Comparison of ENCODE assay signal across 9 mouse cellular contexts in genomic region chr5:113286591-113287520, GRCm38 (mm10). TPM values are rescaled to one million over a fixed set of nuclear protein-coding genes. Genes with fewer than 3 reads are reported as not detected.
A peak's percentile ranks its signal among the peaks of the same experiment; 100 is the strongest.
DNase-seq lines count a peak whose midpoint lies in the region; ATAC-seq and TF ChIP-seq lines count a peak whose summit lies in the region.
"Had no signal": no experiment of that assay in that cellular context is flagged by ENCODE, and none has a peak within 500 bp of the region (broad histone marks: within the 10 kb centered on the region; RNA-seq: fewer than 3 reads in every experiment).

No protein-coding gene starts in this region.

- H3K4me3 ChIP-seq in cerebellum, adult 2 months (replicated peaks; ENCODE audit: insufficient read depth, low read depth, low read length): peak overlapping the region; percentile 39
- peak overlapping the region; percentile 21; the same call in 1 of the 2 replicates for H3K4me3 ChIP-seq in kidney, embryonic 15.5 days (replicated peaks)
- H3K4me3 ChIP-seq: liver, embryonic 15.5 days had no signal

- TF ChIP-seq CTCF in cerebellum, adult 2 months (IDR thresholded peaks at IDR 0.05; ENCODE audit: borderline replicate concordance, insufficient read depth, low read depth, low read length): peak; percentile 80

- H3K9ac ChIP-seq in kidney, embryonic 15.5 days: no peak overlapping the region
- H3K9ac ChIP-seq: liver, embryonic 15.5 days had no signal

- TF ChIP-seq POLR2A in cerebellum, adult 2 months (IDR thresholded peaks at IDR 0.05; ENCODE audit: borderline replicate concordance, insufficient read depth, low read length): no peak

- ATAC-seq in kidney, embryonic 15.5 days (replicated peaks; ENCODE audit: low FRiP score): no peak; the same call in 1 of the 2 replicates
- no peak for ATAC-seq in inflammation-experienced regulatory T-cells, adult 6 months

- no peak overlapping the region for H3K27ac ChIP-seq in cerebellum, adult 2 months (ENCODE audit: insufficient read depth, low read length)
- no peak overlapping the region for H3K27ac ChIP-seq in kidney, embryonic 15.5 days
- H3K27ac ChIP-seq: liver, embryonic 15.5 days had no signal

- 13% methylated on average over 58 of the region's 60 CpGs for WGBS in cerebellum, adult 2 months
- WGBS in kidney, embryonic 15.5 days: 3% methylated on average over 60 of the region's 60 CpGs

- H3K36me3 ChIP-seq in kidney, embryonic 15.5 days: no peaks in the 10 kb centered on the region
- H3K36me3 ChIP-seq: liver, embryonic 15.5 days had no signal

- H3K4me1 ChIP-seq in cerebellum, adult 2 months (ENCODE audit: control insufficient read depth, insufficient read depth, low read length): peaks cover 44% of the 10 kb centered on the region
- H3K4me1 ChIP-seq in kidney, embryonic 15.5 days: peaks cover 4% of the 10 kb centered on the region
- H3K4me1 ChIP-seq: liver, embryonic 15.5 days had no signal

- H3K27me3 ChIP-seq in cerebellum, adult 2 months (ENCODE audit: control insufficient read depth, insufficient read depth, low read length): no peaks in the 10 kb centered on the region
- H3K27me3 ChIP-seq in kidney, embryonic 15.5 days: peaks cover 51% of the 10 kb centered on the region

- peak overlapping the region; percentile 52 for H3K4me2 ChIP-seq in kidney, embryonic 15.5 days
- H3K4me2 ChIP-seq: liver, embryonic 15.5 days had no signal

- H3K9me3 ChIP-seq in kidney, embryonic 15.5 days (replicated peaks): no peaks in the 10 kb centered on the region
- H3K9me3 ChIP-seq: liver, embryonic 15.5 days had no signal

- DNase-seq in layer of hippocampus, adult 11-12 months (ENCODE audit: low spot score): peak; percentile 61
- no peak for DNase-seq in layer of hippocampus, adult 9-10 months (ENCODE audit: low spot score)
- DNase-seq in cerebellum, adult 2 months: peak; percentile 79 to 92
- DNase-seq in forelimb bud, embryonic 11.5 days (ENCODE audit: low read depth, low spot score): peak; percentile 46
- peak; percentile 59 to 70 for DNase-seq in lung, adult 18-20 months
- DNase-seq in retina, embryonic 14.5 days (ENCODE audit: low spot score): peak; percentile 78

RNA-seq across cellular contexts. Expression of gene Sgsm1, which starts 23.7 kb away (rescaled TPM):
- polyA plus RNA-seq in cerebellum, adult 2 months (2012; rRNA removed): 73.9 and 77.7 TPM in 2 replicates
- polyA plus RNA-seq in kidney, embryonic 15.5 days (2015; fragmentation: Nextera tagmentation; extraction: Ambion mirVana): 6.3 and 6.4 TPM in 2 replicates
- not detected for polyA plus RNA-seq in inflammation-experienced regulatory T-cells, adult 6 months (2017; shearing (Covaris generic))

Comparison
In these comparisons a context has a peak if more than half of its experiments do, and no peak if none do; other contexts are left out.
1. RNA of gene Sgsm1, which starts 23.7 kb away (polyA plus RNA-seq): 73.9 to 77.7 TPM in cerebellum, adult 2 months; 6.3 to 6.4 TPM in kidney, embryonic 15.5 days and not detected in inflammation-experienced regulatory T-cells, adult 6 months; every median in the first group is over 10 times any median in the second.